Mouse (Mus musculus) erythroblast, embryonic 14.5 days (primary cell): ENCODE data around the gene Oxct2a.

ENCODE experiments used
- GATA1 ChIP-seq: IDR thresholded peaks from 2 replicates; pipeline ENCODE4 v1.6.1; 2012; ENCODE audit warnings: low read length, inconsistent platforms, mixed read lengths
- TAL1 ChIP-seq: IDR thresholded peaks from 3 replicates; pipeline ENCODE4 v1.6.1; 2012; ENCODE audit warnings: low read length, inconsistent platforms, mixed read lengths

GRCm38 (mm10) chr4:123292390-123292789 is 31.0 kb downstream of the Oxct2a start:
- TF ChIP-seq TAL1, result no peak
- TF ChIP-seq GATA1, result no peak
